Mouse (Mus musculus) midbrain, embryonic 12.5 days (tissue): ENCODE results near the gene Acta2. TPM values are rescaled to one million over a fixed set of nuclear protein-coding genes. Genes with fewer than 3 reads are reported as not detected.
A peak's percentile ranks its signal among the peaks of the same experiment; 100 is the strongest.

ENCODE experiments used
- ATAC-seq: fragments of 200-750 bp; cut with Nextera tagmentation; 2 replicates; pipeline ENCODE4 v1.8.0; 2017; ENCODE audit warnings: low read depth, moderate TSS enrichment, moderate library complexity; ENCODE audit not compliant: low FRiP score
- H3K27ac ChIP-seq: fragments of 300-500 bp; sonication (generic); replicated peaks from 2 replicates; pipeline ENCODE4 v1.5.1; 2016; ENCODE audit warnings: mild to moderate bottlenecking
- H3K27me3 ChIP-seq: fragments of 300-500 bp; sonication (generic); 2 replicates; pipeline ENCODE4 v1.6.1; 2016; ENCODE audit warnings: mild to moderate bottlenecking
- H3K36me3 ChIP-seq: fragments of 300-500 bp; sonication (generic); 2 replicates; pipeline ENCODE4 v1.6.1; 2016
- H3K4me1 ChIP-seq: fragments of 300-500 bp; sonication (generic); 2 replicates; pipeline ENCODE4 v1.6.1; 2016
- H3K4me2 ChIP-seq: fragments of 300-500 bp; sonication (generic); replicated peaks from 2 replicates; pipeline ENCODE4 v1.6.1; 2016; ENCODE audit warnings: mild to moderate bottlenecking, moderate library complexity
- H3K4me3 ChIP-seq: fragments of 300-500 bp; sonication (generic); 2 replicates; pipeline ENCODE4 v1.5.1; 2016; ENCODE audit warnings: mild to moderate bottlenecking
- H3K9ac ChIP-seq: fragments of 300-500 bp; sonication (generic); replicated peaks from 2 replicates; pipeline ENCODE4 v1.6.1; 2016; ENCODE audit warnings: mild to moderate bottlenecking, moderate library complexity
- H3K9me3 ChIP-seq: fragments of 300-500 bp; sonication (generic); 2 replicates; pipeline ENCODE4 v1.6.1; 2016; ENCODE audit warnings: mild to moderate bottlenecking
- WGBS: fragments of 180-500 bp; shearing (Covaris S2); methylation state at CpG from one replicate; pipeline ENCODE4 v1.1.7; 2016; 5-methylcytosine and 5-hydroxymethylcytosine counted together
- polyA plus RNA-seq: library from polyadenylated mRNA; unstranded; fragments of >200 nt; fragmentation: Nextera tagmentation; extraction: Ambion mirVana; gene quantifications from 2 replicates; pipeline ENCODE4 v1.2.1, GENCODE M21; 2016

Acta2 gene
- polyA plus RNA-seq, 1 experiment from 2014 or later = 79.9 TPM

DNA sequence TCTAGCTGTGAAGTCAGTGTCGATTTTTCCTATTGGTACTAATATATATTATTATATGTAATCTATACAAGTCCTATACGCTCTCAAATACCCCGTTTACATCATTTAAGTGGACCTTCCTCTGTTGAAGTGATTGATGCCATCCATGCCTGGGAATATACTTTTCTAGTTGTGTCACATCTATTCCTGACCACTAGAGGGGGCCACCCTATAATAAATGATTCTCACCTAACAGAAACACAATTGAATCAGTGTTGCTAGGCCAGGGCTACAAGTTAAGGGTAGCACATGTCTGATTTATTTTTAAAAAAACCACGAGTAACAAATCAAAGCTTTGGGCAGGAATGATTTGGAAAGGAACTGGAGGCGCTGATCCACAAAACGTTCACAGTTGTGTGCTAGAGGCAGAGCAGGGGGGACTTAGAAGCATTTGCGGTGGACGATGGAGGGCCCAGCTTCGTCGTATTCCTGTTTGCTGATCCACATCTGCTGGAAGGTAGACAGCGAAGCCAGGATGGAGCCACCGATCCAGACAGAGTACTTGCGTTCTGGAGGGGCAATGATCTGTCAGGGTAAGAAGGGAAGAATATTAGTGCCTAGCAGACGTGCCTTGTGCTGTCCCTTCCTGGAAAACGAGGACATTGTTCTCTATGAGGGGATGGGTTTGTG, 14.0 kb downstream of the Acta2 start:
- no peaks in the 10 kb centered on the region for H3K36me3 ChIP-seq
- H3K9ac ChIP-seq = no peak overlapping the region
- no peaks in the 10 kb centered on the region for H3K4me1 ChIP-seq
- 64% methylated on average over 15 of the region's 15 CpGs for WGBS
- no peak overlapping the region for H3K4me3 ChIP-seq
- no peaks in the 10 kb centered on the region for H3K9me3 ChIP-seq
- no peaks in the 10 kb centered on the region; the same call in 1 of the 2 replicates for H3K27me3 ChIP-seq
- H3K27ac ChIP-seq = no peak overlapping the region
- peak; percentile 41; the same call in 1 of the 2 replicates for ATAC-seq
- no peak overlapping the region for H3K4me2 ChIP-seq

DNA sequence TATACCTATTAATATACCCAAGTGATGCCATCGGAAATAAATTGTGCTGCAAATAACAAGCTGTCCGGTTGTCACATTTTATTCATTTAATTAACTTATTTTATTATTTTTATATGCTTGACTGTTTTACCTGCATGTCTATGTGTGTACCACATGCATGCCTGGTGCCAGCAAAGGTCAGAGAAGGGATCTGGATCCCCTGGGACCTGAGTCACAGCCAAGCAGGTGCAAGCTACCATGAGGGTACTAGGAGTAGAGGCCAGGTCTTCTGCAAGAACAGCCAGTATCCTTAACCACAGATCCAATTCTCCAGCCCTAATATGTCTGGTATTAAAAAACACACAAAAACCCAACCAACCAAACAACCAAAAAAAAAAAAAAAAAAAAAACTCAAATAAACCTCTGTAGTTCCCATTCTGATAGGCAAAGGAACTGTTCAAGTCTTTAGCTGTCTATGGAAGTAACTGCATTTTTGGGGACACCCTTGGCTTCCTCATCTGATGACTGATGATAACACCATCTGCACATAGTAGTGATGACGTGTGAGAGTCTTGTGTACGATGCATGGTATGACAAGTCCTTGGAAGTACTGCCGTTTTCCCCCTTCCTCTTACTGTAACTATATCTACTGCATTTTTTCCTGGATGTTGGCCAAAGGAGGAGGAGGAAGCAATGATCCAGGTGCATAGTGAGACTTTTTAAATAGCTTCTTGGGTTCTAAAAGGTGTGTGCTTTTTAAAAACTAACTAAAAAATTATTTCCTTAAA, 14.9 kb downstream of the Acta2 start:
- Histone ChIP-seq H3K4me1 (no peaks in the 10 kb centered on the region), H3K36me3 (no peaks in the 10 kb centered on the region), H3K4me2 (no peak overlapping the region), H3K9me3 (no peaks in the 10 kb centered on the region), H3K4me3 (no peak overlapping the region), H3K27ac (no peak overlapping the region), H3K27me3 (no peaks in the 10 kb centered on the region; the same call in 1 of the 2 replicates), H3K9ac (no peak overlapping the region)
- ATAC-seq = no peak
- 95% methylated on average over 5 of the region's 5 CpGs for WGBS

DNA sequence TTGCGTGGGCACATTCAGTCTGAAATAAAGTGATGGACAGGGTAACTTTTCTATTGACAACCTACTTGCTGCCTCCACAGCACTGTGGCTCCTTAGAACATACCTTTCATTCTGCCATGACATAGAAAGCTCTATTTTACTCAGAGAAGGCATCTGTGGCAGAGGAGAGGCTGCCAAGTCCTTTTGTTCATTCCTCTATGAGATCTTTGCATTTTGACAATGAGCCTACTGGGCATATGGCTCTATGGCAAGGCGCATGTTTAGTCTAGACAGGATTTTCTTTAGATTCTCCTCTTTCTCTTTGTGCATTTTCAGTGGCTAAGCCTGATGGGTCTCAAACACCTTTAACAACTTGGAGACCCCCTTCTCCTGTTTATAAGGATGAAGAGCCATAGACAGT, 17.6 kb downstream of the Acta2 start:
- no peak for ATAC-seq
- Histone ChIP-seq H3K36me3 (no peaks in the 10 kb centered on the region), H3K4me3 (no peak overlapping the region), H3K9me3 (no peaks in the 10 kb centered on the region), H3K4me2 (no peak overlapping the region), H3K27me3 (no peaks in the 10 kb centered on the region), H3K27ac (no peak overlapping the region), H3K4me1 (no peaks in the 10 kb centered on the region), H3K9ac (no peak overlapping the region)
- whole genome bisulfite sequencing = 92% methylated on average over 2 of the region's 2 CpGs

DNA sequence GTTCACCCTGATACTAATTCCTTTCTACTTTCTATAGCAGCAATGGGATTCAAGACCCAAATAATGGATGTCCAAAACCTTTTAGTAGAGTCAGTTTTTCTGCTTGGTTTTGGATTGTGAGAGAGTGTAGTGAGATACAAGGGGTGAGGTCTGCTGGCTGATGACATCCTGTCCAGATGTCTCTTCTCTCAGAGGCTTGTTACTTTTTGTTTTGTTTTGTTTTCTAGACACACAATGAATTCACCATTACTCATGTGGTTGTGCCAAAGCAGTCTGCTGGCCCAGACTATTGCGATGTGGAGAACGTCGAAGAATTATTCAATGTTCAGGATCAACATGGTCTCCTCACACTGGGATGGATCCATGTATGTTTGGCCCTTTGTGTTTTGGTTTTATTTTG, 19.3 kb downstream of the Acta2 start:
- Histone ChIP-seq H3K9ac (no peak overlapping the region), H3K4me1 (no peaks in the 10 kb centered on the region), H3K4me3 (no peak overlapping the region), H3K27me3 (no peaks in the 10 kb centered on the region), H3K36me3 (no peaks in the 10 kb centered on the region), H3K9me3 (no peaks in the 10 kb centered on the region), H3K4me2 (no peak overlapping the region), H3K27ac (no peak overlapping the region)
- 97% methylated on average over 3 of the region's 3 CpGs for WGBS
- no peak for ATAC-seq

DNA sequence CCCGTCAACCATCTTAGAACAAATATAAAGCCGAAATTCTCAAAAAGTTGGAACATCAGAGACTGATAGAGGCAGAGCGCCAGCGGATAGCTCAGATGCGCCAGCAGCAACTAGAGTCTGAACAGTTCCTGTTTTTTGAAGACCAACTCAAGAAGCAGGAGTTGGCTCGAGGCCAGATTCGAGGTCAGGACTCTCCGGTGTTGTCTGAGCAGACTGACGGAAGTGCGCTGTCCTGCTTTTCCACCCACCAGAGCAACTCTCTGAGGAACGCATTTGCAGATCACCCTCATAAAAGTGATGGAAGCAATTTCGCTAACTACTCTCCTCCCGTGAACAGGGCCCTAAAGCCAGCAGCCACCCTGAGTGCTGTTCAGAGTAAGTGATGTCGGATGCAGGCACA, 21.4 kb downstream of the Acta2 start:
- WGBS = 92% methylated on average over 14 of the region's 14 CpGs

DNA sequence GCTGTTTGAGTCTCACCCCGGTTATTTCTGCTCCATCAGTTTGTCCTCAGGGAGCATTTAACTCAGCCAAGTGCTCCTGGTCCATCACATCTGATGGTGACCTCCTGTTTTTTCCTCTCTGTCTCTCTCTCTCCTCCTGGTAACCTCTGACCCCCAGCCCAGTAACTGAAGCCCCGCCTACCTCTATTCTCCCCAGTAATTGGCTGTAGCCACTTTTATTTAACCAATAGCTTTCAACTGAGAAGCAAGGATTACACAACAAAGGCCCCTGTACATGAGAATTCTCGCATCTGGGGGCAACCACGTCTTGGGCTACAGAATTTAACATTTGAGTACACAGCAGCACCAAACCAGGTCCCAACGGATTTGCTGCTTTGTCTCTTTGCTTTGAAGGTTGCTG, 23.1 kb downstream of the Acta2 start:
- Histone ChIP-seq H3K4me1 (no peaks in the 10 kb centered on the region), H3K9me3 (no peaks in the 10 kb centered on the region), H3K36me3 (no peaks in the 10 kb centered on the region), H3K27ac (no peak overlapping the region), H3K27me3 (no peaks in the 10 kb centered on the region), H3K4me3 (no peak overlapping the region), H3K9ac (no peak overlapping the region), H3K4me2 (no peak overlapping the region)
- 47% methylated on average over 5 of the region's 5 CpGs for WGBS
- ATAC-seq = no peak

More for the DNA sequence above, 21.4 kb downstream of the Acta2 start:
- Histone ChIP-seq H3K36me3 (no peaks in the 10 kb centered on the region), H3K27me3 (no peaks in the 10 kb centered on the region), H3K4me3 (no peak overlapping the region), H3K9ac (no peak overlapping the region), H3K4me1 (no peaks in the 10 kb centered on the region), H3K27ac (no peak overlapping the region), H3K4me2 (no peak overlapping the region), H3K9me3 (no peaks in the 10 kb centered on the region)
- no peak for ATAC-seq

DNA sequence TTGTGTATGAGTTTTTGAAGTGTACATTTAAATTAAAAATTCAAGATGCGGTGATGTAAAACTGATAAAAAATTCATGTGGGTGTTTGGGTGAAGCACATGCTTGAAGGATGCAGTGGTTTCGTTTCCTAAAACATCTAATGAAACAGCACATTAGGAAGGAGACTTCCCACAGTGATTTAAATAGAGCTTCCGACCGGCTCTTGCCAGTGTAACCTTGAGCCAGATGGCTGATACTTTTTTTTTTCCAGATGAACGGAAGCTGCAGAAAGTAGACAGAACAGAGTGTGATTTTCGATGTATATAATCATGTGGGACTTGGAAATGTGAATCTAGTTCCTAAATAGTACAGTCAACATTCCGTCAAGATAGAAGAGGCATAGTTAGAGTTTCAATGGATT, 23.8 kb downstream of the Acta2 start:
- Histone ChIP-seq H3K27me3 (no peaks in the 10 kb centered on the region), H3K4me1 (no peaks in the 10 kb centered on the region), H3K4me2 (no peak overlapping the region), H3K27ac (no peak overlapping the region), H3K9ac (no peak overlapping the region), H3K36me3 (no peaks in the 10 kb centered on the region), H3K9me3 (no peaks in the 10 kb centered on the region), H3K4me3 (no peak overlapping the region)
- WGBS = 78% methylated on average over 7 of the region's 7 CpGs
- ATAC-seq = no peak

DNA sequence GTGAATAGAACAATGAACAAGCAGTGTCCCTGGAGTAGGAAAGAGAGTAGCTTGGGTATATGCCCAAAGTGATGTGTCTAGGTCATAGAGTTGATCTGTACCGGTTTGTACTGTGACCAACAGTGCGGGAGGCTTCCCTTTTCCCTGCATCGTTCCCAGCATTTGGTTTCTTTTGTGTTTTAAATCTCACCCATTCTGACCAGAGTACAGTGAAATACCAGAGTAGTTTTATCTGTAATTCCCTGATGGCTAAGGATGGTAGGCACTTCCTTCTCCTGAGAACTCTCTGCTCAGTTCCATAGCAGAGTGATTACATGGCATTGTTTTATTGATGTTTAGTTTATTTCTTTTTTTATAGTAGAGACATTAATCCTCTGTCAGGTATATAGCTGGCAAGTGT, 32.6 kb downstream of the Acta2 start:
- no peak overlapping the region for H3K4me2 ChIP-seq
- no peak overlapping the region for H3K9ac ChIP-seq
- 87% methylated on average over 3 of the region's 3 CpGs for WGBS
- H3K27me3 ChIP-seq = no peaks in the 10 kb centered on the region
- no peaks in the 10 kb centered on the region for H3K36me3 ChIP-seq
- no peaks in the 10 kb centered on the region for H3K9me3 ChIP-seq
- no peak overlapping the region for H3K27ac ChIP-seq
- no peak overlapping the region for H3K4me3 ChIP-seq
- no peaks in the 10 kb centered on the region for H3K4me1 ChIP-seq
- no peak for ATAC-seq

DNA sequence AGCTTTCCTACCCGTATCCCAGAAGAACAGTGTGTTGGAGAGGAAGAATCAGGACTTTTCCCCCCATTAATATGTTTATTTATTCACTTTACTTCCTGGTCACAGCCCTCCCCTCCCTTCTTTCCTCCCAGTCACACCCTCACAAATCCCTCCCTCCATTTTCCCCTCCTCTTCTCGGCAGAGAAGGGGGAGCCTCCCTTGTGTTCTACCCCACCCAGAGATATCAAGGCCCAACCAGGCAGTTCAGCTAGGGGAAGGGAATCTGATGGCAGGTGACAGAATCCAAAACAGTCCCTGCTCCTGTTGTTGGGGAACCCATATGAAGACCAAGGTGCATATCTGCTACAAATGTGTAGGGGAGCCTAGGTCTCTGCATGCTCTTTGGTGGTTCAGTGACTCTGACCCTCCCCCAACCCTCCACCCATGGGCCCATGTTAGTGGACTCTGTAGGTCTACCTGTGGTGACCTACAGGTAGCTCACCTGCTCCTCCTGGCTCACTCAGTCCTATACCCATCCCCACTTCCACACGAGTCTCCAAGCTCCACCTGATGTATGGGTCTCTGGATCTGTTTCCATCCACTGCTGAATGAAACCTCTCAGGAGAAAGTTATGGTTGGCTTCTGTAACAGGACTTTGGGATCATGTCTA, 34.5 kb downstream of the Acta2 start:
- Histone ChIP-seq H3K4me3 (no peak overlapping the region), H3K36me3 (no peaks in the 10 kb centered on the region), H3K9me3 (no peaks in the 10 kb centered on the region), H3K27ac (no peak overlapping the region), H3K27me3 (no peaks in the 10 kb centered on the region), H3K9ac (no peak overlapping the region), H3K4me1 (0 out of 2 replicates have a peak, but pooled peaks cover 4% of the 10 kb centered on the region), H3K4me2 (no peak overlapping the region)
- 67% methylated on average over 3 of the region's 3 CpGs for WGBS
- ATAC-seq = no peak

DNA sequence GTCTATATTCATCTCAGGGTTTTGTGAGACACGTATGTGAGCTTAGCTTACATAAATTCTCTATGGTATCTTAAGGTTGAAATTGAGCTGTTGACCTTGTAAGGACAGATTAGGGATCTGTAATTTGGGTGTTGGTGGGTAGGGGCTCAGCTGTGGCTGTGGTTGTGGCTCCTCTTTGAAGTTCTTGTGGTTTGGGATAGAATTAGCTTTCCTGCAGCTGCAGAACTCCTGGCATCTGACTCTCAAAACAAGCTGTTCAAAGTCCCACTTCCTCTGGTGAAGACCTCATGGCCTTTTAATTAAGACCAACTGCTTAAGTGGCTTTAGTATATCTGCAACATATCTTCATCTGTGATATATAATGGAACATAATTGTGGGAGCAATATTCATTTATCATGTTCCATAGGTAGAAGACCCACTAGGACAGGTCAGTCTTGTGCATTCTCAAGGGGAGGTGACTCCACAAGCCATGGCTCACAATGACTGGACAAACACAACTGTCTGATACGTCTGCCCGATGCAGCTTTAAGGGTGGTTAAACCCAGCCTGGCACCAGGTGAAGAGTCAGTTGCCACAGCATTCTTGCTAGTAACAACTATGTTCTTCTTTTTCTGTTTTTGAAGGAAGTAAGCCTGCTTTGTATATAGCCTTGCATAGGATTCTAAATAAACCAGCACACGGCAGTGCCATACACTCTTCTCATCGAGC, 36.0 kb downstream of the Acta2 start:
- Histone ChIP-seq H3K27ac (no peak overlapping the region), H3K27me3 (no peaks in the 10 kb centered on the region), H3K9ac (no peak overlapping the region), H3K9me3 (no peaks in the 10 kb centered on the region), H3K4me3 (no peak overlapping the region), H3K36me3 (no peaks in the 10 kb centered on the region), H3K4me1 (0 out of 2 replicates have a peak, but pooled peaks cover 4% of the 10 kb centered on the region), H3K4me2 (no peak overlapping the region)
- 87% methylated on average over 5 of the region's 5 CpGs for WGBS
- no peak for ATAC-seq

DNA sequence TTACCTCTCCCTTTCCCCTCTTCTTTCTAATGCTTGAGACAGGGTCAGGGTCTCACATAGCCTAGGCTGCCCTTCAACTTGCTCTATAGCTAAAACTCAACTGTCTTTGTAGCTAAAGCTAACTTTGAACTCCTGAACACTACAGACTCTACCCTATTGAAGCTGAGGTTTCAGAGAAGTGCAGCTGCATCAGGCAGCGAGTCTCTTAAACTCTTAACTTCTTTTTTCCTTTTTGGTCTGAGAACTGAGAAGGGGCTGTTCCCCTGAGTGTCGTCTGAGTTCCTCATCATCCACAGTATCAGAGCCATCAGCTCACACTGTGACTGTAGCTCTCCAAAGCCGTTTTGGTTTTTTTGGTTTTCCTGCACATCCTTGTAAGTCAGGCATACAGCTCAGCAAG, 37.6 kb downstream of the Acta2 start:
- Histone ChIP-seq H3K4me2 (no peak overlapping the region), H3K36me3 (no peaks in the 10 kb centered on the region), H3K4me3 (no peak overlapping the region), H3K9ac (no peak overlapping the region), H3K4me1 (0 out of 2 replicates have a peak, but pooled peaks cover 4% of the 10 kb centered on the region), H3K27me3 (no peaks in the 10 kb centered on the region), H3K9me3 (no peaks in the 10 kb centered on the region), H3K27ac (no peak overlapping the region)
- no peak for ATAC-seq
- WGBS = 88% methylated on average over 3 of the region's 3 CpGs

DNA sequence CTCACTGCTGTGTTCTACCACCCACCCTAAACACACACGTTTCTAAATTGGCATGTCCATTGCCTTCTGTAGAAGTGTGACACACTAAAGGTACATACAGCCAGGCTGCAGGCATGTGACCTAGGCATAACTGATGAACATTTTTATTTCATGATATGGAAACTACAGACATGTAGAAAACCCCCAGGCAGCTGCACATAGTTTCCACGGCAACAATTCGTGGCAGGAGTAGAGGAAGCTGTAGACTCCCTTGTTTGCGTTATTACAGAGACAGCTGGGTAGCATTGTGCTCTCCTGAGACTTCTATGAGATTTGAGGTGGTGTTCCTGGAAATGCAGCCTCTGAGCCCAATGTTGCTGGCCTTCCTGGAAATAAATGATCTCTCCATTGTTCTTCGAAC, 38.4 kb downstream of the Acta2 start:
- Histone ChIP-seq H3K4me1 (0 out of 2 replicates have a peak, but pooled peaks cover 4% of the 10 kb centered on the region), H3K9ac (no peak overlapping the region), H3K36me3 (no peaks in the 10 kb centered on the region), H3K27ac (no peak overlapping the region), H3K4me2 (no peak overlapping the region), H3K27me3 (no peaks in the 10 kb centered on the region), H3K9me3 (no peaks in the 10 kb centered on the region), H3K4me3 (no peak overlapping the region)
- ATAC-seq = no peak
- 75% methylated on average over 5 of the region's 5 CpGs for WGBS
